Mouse (Mus musculus): Measurements from ENCODE around the gene 2310034G01Rik.

DNA sequence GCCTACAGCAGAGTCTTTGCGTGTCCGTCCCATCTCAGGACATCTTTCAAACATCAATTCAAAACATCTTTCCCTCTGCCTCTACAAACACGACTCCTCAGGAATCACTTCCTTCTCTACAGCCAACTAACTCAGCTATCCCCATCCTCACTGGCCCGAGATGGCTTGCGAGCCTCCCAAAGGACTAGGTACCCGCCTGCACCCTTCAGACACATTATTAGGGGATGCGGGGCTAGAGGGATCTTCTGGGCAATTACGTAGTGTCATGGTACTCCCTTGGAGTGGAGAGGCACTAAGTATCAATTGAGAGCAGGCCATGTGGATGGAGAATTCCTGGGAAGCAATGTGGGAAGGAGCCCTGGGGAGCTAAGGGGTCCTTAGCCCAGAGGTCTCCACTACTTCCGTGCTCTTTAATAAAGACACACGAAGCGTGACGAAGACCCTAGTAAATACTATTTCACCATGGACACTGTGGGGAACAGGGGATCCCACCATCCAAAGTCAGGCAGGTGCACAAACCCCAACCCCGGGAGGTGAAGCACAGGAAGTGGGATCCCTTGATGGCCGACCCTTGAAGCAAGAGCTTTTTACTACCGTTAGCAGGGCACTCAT lies 12.3 kb downstream of the 2310034G01Rik start:
- no peak for TF ChIP-seq EP300 (IDR thresholded peaks at IDR 0.05; ENCODE audit: low read depth)
- TF ChIP-seq CTCF (IDR thresholded peaks at IDR 0.05; ENCODE audit: low read depth) = no peak
